Mouse (Mus musculus): Measurements from ENCODE around the gene Gm11492.

Gm11492 gene

DNA sequence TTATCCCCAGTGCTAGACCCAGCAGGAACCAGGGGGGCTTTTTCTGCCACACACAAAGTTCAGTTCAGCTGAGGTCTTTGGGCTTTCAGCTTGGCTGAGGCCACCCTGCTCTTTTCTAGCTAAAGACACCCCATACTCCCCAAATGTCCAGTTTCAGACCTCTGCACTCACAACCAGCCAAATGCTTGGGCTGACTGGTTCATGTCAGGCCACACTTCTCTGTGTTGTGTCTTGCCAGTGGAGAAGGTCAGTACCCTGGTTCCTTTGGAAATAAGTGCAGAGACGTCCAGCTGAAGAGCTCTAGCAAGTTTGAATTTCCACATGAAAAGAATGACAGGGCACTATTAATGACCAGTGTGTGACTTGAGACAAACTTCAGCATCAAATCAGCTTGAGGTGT, 13.3 kb downstream of the Gm11492 start:
- no peak for DNase-seq

DNA sequence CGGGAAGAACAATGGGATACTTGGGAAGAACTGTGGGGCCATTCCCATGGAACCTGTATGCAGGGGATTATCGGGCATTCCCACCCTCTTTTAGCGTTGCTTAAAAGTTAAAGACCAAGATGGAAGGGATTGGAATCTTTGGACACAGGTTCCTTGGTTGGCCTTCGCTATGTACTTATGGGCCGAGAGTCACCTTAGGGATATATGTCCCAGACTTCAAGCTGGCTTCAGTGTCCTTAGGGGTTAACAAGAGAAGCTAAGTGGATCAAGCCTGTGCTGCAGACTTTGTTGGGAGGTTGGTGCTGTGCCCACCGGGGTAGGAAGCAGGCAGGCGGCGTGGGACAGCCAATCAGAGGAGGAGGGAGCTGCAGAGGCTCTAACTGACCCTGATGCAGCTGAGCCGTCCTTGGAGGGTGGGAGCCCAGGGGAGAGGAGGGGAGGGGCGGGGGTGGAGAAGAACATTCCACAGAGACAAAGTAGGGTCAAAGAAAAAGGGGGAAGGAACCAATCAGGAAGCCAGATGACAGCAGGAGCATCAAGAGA, 14.2 kb downstream of the Gm11492 start:
- no peak for DNase-seq

DNA sequence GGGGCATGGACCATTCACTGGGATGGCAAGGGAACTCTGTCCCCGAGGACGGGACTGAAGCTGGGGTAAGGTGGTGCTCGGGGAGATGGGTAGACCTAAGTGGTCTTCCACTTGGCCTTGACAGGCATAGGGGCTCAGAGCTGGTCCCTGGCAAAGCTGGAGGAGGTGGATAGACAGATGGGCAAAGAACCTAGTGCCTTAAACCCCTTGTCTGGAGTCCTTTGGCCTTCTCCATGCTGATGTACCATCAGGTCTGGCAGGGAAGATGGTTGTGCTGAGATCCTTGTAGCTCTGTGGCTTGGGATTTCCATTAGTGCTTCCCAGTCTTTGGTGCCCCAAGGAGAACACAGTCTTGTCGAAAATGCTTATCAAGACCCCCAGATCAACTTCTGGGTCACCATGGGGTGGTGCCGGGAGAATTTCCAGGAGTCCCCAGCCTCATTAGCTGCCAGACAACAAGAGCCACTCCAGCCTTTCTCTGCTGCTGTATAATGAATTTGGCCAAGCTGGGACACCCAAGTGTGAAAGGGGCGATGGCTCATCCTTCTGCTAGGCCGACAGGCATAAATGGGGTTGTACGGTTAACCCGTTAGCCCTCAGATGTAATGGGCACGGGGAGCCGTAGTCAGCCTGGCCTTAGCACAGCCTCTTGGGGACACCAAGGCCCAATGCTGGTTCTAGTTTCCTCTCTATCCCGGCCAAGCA, 14.9 kb downstream of the Gm11492 start:
- no peak for DNase-seq

DNA sequence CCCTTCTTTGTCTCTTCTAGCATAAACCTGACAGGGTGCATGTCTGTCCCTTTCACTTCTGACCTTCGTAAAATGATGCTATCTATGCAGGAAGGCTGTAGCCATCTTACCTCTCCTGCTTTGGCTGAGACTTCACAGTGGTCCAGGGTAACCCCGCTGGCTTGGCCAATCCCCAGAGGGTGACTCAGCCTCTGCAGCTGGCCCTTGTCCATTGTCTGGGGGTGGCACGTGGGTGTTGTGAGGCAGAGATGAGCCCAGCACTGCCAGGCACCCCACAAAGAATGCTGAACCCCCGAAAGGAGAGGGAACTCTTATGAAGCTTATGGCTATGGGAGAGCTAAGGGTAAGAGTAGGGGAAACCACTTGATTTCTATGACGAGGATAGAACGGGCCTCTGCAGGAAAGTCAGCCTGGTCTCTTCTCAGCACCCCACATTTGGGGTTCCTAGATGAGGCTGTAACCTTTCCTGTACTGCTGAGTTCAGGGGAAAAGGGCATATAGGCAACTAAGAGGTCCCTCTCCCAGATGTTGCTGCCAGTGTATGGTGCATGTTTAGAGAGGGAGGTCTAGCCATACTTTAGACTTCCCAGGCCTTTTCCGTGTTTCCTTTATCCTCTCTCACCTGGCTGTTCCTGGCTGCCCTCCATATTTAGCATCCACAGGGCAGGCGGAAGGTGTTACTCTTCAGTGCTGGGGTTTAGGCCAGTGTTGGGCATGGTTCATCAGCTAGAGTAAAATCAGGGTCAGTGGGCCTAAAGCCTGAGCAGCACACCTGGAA, 15.7 kb downstream of the Gm11492 start:
- no peak for DNase-seq

DNA sequence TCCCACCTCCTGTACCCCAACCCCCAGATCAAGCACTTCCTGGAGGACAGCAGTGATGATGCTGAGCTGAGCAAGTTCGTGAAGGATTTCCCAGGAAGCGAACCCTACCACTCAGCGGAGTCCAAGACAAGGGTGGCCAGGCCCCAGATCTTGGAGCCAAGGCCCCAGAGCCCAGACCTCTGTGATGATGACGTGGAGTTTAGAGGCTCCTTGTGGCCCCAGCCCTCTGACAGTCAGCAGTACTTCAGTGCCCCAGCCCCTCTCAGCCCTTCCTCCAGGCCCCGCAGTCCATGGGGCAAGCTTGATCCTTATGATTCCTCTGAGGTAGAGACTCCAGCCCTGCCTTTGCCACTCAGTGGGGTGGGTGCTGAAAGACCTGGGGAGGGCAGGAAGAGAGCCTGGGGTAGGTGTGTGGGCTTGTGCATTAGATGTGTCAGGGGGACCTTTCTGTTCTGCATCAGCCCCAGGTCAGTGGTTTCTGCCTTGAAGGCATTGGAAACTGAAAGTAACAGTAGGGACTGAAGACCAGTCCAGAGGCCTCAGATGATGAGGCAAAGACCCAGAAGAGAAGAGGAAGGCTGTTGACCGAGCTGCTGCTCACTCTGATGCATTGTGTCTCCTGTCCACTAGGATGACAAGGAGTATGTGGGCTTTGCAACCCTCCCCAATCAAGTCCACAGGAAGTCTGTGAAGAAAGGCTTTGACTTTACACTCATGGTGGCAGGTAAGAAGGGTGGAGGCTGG, 17.0 kb downstream of the Gm11492 start:
- DNase-seq = no peak

DNA sequence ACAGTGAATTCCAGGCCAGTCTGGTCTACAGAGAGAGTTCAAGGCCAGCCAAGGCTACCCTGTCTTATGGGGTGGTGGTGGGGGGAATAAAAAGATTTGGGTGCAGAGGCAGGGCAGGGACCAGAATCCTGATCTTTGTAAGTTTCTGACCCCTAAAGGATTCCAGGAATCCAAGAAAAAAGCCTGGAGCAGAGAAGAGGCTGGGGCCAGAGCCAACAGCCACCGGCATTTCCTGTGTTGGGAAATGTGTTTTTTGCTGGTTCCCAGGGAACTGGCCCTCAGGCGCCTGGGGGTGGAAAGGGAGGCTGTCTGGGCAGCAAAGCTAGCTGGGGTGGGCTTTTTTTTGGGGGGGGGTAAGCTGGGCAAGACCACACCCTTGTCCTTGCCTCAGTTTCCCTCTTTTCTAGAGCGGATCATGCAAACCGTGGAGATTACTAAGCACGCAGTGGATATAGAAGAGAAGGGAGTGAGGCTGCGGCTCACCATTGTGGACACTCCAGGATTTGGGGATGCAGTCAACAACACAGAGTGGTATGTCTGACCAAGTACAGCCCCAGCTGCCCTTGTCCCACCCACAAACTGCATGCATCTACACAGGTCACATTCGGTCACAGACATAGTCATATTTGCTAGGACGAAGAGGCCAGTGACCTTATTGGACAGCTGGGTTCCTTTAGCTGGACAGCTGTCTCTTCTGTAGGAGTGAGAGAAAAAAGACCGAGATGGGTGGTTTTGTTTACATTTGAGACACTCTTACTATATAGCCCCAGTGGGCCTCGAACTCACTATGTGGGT, 18.5 kb downstream of the Gm11492 start:
- no peak for DNase-seq

DNA sequence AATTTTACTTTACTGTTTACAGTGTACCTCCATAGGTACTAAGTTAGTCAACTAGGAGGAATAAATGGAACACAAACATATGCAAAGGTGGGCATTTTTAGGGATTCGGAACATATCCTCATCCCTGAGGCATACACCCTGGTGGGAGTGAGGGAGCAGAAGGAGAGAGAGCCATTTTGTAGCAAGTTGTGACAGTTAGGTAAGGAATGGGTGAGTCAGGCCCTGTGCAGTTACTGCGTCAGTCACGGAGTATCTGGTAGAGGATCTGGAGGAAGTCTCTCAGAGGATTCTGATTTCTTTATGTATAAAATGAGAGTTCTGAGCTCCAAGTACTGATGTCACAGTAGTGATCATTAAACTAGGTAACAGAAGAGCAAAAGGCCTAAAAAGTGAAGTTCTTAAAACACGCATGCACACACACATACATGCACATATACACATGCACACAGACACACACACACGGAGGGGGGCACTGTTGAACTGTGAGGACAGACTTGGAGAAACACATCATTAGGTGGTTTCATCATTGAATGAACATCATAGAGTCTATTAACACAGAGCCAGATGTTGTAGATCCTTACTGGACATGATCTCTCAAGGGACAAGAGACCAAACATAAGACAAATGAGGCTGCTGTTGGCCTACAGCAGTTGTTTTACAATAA, 20.9 kb downstream of the Gm11492 start:
- no peak for DNase-seq

DNA sequence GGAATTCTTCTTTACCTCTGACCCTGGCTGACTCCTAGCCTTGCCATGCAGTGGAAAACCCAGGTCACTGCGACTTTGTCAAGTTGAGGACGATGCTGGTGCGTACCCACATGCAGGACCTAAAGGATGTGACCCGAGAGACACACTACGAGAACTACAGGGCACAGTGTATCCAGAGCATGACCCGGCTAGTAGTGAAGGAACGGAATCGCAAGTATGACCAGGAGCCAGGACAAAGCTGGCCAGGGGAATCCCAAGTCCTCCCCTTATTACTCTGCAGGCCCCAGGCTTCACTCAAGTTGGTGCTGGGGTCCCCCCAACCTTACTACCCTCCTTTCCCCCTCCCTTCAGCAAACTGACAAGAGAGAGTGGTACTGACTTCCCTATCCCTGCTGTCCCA, 23.2 kb downstream of the Gm11492 start:
- DNase-seq = no peak

DNA sequence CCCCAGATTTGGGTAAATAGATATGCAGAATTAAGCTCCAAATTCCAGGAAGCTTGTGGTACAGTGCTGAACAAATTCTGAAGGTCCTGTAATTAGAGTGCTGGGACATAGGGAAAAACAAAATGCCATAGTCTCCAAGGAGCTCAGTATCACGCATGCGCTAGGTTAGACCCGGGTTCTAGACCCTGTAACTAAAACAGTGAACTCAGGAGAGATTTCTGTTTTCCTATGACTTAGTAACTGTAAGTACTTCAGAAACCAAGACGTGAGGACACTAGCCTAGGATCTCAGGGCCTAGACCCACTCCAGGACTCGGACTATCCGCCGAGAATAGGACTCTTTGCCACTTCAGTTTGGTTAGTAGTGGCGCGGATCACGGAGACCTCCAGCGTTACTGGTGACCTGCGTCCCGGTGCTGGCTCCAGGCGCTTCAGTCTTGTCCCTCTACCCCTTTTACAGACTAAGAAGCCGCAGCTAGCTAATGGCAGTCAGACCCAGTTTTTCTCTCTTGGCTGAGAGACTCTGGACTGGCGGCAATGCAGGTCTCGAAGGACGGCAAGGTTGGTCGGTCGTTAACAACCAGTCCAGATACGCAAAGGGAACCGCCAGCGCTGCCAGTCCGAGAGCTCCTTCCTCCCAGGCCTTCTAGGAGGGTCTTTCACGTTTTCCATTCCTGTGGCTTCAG, 24.5 kb downstream of the Gm11492 start:
- DNase-seq = peak in 1 of 2 experiments; percentile 36

DNA sequence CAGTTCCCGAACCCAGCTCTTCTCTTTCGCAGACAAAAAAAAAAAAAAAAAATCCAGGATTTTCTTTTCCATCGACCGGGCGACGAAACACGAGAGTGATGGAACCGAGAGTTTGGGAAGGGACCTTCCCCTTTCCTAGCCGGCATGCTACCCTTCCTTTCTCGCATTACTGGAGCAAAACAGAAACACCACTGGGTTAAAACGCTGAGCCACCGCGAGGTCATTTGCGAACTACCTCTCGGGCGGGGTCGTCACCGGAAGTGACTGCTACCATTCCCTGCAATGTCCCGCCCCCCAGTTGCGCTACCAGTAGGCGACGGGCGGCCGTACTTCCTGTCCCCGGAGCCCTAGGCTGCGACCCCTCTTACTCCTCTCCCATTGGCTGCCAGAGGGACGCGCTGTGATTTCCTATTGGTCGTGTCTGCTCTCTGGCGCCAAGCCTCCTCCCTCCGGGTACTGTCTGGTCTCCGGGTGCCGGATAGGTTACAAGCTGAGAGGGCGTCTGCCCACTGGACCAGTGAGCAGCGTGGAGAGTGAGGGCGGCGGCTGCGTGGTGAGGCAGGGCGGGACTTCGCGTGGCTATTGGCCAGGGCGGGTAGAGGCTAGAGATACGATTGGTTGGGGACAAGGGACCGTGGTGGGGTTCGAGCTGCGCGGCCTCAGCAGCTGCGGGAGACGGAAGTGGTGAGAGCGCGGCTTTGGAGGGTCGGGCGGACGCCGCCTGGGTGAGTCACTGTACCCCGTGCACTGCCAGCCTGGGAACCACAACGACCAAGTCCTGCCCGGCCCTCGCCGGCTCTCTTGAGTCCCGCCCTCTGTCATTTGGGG, 25.3 kb downstream of the Gm11492 start, which contains the start of gene Mtmr4:
Gene Mtmr4 (plus strand): TSS at position 637 of the 828 bp plus-strand sequence.
- DNase-seq = peak; percentile 91 to 99

DNA sequence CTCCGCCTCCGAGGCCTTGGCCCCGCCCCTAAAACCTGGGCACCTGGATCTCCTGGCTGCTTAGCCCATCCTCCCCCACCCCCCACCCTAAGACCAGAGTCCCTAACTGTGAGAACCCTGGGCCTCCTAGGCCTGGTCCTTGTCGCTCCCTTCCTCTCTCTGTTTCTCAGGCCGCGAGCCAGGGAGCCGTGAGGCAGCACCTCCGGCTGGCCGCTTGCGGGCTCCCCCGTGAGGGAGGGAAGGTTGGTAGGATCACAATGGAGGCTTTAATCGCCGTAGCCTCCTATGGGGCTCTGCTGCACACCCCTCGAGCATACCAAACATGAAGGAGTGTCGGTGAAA, 25.9 kb downstream of the Gm11492 start:
- DNase-seq = no peak

DNA sequence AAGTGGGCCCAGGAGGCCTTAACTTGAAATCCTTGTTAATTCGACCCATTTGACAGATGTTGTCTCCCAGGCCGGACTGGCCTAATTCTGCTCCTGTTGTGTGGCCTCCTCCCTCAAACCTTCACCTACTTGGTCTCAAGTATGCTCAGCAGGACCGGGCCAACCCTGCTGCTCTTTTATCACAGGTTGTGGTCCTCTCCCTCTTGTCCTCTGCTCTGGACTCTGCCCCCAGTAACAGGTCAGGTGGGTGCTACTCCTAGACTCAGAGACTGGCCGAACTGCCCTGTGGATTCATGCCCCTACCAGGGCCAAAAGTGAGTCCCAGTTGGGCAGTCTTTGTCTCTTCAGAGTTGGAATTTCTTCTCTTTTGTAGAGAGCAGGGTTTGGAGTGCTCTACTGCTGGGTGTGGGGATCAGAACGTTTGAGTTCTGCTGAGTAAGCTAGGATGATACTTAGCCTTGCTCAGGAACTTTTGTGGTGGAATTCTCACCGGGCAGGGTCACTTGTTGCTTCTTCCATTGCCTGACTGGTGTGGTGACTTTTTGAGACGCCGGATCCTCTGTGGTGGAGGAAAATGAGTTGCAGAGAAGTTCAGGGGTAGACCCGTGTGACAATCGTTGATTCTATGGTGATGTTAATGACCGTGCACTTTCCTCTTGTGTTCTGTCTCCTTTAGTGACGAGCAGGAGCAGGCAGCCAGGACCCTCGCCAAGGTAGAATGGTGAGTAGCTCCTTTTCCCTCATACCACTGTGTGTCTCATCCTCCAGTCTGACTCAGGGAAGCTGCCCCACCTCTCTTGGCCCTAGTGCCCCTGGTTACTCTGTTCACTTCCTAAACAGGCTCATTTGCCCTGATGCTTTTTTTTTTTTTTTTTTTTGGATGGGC, 26.5 kb downstream of the Gm11492 start:
- DNase-seq = no peak

DNA sequence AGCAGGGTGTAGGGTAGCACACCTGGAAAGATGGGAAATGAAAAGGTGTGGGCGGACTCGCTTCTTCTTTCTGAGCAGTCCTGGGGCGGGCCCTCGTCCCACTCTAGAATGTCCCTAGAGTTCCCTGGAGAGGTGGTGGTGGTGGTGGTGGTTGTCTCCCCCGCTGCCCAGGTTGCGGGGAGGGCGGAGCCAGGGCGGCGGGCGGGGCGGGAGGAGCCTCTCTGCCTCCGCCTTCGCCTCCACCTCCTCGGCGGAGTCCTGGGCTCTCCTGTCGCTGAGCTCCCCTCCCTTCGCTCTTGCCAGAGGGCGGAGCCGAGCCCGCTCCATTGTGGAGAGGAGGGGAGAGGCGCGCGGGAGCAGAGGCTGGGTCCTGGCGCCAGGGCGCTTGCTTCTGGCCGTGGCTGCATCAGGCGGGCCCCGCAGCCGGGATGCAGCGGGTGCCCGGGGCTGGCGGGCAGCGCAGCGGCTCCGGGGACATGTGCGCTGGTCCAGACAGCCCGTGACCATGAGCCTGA, 28.9 kb downstream of the Gm11492 start:
- peak; percentile 59 to 61 for DNase-seq

DNA sequence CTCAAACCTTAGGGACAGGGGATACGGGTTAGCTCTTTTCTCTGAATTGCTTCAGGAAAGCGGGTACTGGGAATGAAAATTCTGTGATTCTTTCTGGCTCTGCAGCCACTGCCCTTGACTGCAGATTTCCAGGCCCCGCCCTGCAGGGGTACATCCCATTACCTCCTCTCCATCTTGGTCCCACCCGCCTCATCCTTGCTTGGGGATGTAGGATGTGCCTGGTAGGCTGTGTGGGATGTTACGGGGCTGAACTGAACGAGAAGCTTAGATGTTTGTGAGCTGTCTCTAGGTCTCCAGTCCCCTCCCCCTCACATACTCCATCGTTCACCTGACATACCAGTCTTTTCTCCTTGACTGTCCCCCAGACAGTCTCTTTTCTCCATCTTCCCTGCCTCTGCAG, 29.5 kb downstream of the Gm11492 start:
- DNase-seq = no peak

DNA sequence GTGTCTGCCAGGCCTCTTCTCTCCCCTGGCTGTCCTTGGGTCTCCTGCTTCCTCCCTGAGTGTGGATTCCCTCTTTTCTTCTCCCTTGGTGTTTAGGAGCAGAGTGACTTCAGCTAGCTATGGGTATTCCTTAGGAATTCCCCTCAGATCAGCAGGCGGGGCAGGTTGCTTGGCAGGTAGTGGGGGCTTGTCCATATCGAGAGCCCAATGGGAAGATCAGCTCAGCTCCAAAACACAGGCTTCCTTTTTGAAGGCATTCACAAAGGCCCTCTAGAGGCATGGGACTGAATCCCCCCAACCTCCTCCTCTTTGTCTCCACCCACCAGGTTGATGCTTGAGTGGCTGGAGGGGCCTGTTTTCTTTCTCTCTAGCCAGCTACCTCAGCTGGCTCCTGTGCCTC, 30.0 kb downstream of the Gm11492 start:
- no peak for DNase-seq

DNA sequence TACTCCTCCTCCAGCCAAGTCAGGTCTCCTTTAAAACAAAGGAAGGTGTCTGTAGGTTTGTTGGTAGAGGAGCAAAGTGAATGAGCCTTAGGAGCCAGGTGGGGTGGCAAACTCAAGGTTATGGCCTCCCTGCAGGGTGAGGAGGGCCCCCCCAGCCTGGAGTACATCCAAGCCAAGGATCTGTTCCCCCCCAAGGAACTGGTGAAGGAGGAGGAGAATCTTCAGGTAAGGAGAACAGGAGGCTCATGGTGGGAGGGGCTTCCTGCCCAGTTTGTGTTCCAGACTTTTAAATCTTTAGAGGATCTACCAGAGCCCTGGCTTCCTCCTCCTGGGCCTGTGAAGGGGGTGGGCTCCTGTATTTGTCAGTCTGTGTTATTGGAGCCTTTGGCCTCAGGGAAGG, 30.6 kb downstream of the Gm11492 start:
- no peak for DNase-seq

DNA sequence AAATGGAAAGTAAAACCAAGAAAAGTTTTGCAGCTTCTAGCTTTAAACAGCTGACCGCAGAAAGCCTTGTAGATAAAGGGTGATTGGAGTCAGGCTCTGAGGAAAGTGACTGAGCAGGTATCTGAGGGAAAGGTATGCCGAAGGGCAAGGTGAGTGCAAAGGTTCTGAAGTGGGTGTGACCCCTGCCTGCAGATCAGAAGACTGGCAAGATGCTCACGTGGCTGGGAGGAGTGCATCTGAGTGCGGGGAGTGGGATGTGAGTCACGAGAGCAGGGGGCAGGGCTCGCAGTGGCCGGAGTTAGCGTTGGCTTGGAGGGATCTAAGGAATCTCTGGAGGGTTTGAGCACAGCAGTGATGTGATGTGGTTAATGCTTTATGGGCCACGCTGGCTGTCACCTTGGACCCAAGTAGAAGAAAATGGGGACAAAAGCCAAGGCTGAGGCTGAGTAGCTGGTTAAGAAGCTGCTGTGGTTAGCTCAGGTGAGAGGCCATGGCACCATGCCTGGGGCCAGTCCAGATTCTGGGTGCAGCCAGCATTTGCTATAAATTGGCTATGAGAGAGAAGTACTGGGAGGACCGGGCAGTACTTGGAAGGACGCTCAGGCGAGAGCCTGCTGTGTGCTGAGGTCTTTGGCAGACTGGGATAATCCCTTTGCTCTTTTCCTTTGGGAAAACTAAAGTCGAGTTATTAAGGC, 33.1 kb downstream of the Gm11492 start:
- DNase-seq = no peak

DNA sequence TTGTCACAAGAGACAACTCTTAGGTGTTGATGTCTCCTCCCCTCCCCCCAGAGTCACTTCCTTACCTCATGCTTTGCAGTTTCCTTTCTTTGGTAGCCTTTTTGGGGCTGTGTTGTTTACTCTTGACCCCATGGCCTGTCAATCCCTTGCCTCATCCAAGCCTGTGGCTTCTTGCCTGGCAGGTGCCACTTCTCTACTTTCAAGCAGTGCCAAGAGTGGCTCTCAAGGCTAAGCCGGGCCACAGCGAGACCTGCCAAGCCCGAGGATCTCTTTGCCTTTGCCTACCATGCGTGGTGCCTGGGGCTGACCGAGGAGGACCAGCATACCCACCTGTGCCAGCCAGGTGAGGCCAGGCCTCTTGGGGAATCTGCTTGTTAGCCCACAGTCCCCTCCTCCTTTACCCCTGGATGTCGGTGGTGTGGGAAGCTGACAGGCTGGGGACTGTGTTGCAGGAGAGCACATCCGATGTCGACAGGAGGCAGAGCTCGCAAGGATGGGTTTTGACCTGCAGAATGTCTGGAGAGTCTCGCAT, 33.9 kb downstream of the Gm11492 start:
- DNase-seq = no peak
